Mouse (Mus musculus): Measurements from ENCODE around the gene Slc10a6. TPM values are rescaled to one million over a fixed set of nuclear protein-coding genes. Genes with fewer than 3 reads are reported as not detected.

Gene Slc10a6
- polyA plus RNA-seq, 1 experiment from 2014 or later: not detected

DNA sequence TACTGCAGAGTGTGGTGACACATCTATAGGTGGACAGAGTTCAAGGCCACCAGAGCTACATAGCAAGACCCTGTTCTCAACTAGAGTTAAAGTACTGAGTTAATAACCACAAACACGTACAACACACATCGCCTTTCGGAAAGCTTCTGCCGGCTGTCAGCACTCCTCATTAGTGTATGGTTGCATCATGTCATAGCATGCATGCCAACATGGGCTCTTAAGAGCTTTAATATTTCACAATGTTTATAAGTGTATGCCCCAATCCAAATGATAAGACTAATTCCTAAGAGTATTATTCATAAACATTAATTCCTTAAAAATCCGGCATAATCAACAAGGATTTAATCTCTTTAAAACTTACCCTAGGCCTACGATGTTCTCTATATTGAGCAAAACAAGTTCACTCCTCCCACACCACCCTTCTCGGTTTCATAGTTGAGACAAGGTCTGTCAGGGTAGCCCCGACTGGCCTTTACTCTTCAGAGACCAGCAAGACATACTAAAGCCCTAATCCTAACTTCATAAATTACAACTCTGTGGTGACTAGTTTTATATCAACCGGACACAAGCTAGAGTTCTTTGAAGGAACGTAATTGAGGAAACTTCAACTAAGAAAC is 18.2 kb downstream of the Slc10a6 start:
- 91% methylated on average over 10 of the region's 10 CpGs for whole genome bisulfite sequencing

DNA sequence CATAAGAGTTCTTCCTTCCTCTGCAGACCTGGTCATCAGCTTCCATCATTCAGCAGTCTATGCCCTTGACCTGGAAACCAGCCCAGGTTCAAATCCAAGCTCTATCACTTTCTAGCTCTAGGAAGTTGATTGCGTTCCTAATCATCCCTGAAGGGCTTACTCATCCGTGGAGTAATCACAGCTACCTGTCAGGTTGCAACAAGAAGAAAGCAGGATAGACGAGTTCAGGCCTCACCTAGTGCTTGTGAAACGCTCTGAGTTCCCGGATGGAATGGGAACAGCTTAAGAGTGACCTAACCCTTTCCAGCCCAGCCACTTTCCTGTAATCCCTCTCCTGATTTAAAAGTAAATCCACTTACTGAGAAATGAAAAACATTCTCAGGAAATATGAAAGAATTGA is 19.1 kb downstream of the Slc10a6 start:
- ATAC-seq (ENCODE audit: low FRiP score): no peak
- H3K4me2 ChIP-seq: no peak overlapping the region
- no peaks in the 10 kb centered on the region for H3K27me3 ChIP-seq
- no peaks in the 10 kb centered on the region for H3K36me3 ChIP-seq (replicated peaks)
- H3K27ac ChIP-seq: no peak overlapping the region
- no peak overlapping the region for H3K9ac ChIP-seq
- no peaks in the 10 kb centered on the region for H3K4me1 ChIP-seq
- H3K4me3 ChIP-seq (replicated peaks): no peak overlapping the region
- WGBS: 79% methylated on average over 5 of the region's 5 CpGs
- H3K9me3 ChIP-seq: no peaks in the 10 kb centered on the region

More for the DNA sequence above, 18.2 kb downstream of the Slc10a6 start:
- no peak for ATAC-seq (ENCODE audit: low FRiP score)
- no peak overlapping the region for H3K4me2 ChIP-seq
- no peak overlapping the region for H3K4me3 ChIP-seq (replicated peaks)
- H3K9ac ChIP-seq: no peak overlapping the region
- no peaks in the 10 kb centered on the region for H3K36me3 ChIP-seq (replicated peaks)
- no peaks in the 10 kb centered on the region for H3K4me1 ChIP-seq
- H3K27ac ChIP-seq: no peak overlapping the region
- no peaks in the 10 kb centered on the region for H3K27me3 ChIP-seq
- H3K9me3 ChIP-seq: no peaks in the 10 kb centered on the region

DNA sequence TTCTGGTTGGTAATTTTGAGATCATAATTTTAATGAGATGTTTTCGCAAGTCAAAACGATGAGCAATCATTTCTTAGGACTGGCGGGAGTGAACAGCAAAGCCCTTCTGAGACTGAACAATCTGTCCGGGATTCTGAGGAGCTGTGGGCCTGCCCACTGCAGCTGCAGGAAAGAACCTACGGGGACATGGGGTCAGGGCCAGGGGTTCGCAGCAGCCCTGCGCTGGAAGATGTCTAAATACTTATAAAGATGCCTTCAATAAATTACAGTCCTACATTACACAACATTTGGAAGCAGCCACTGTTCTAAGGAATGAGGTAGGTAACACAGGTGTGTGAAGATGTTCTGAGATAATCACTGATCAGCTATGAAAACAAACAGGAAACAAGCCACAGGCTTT is 23.5 kb downstream of the Slc10a6 start:
- Histone ChIP-seq H3K4me2 (no peak overlapping the region), H3K4me1 (peaks cover 10% of the 10 kb centered on the region), H3K9ac (no peak overlapping the region), H3K36me3 (replicated peaks) (no peaks in the 10 kb centered on the region), H3K27me3 (no peaks in the 10 kb centered on the region), H3K4me3 (replicated peaks) (no peak overlapping the region), H3K27ac (no peak overlapping the region), H3K9me3 (no peaks in the 10 kb centered on the region)
- WGBS: 89% methylated on average over 7 of the region's 7 CpGs
- no peak for ATAC-seq (ENCODE audit: low FRiP score)

DNA sequence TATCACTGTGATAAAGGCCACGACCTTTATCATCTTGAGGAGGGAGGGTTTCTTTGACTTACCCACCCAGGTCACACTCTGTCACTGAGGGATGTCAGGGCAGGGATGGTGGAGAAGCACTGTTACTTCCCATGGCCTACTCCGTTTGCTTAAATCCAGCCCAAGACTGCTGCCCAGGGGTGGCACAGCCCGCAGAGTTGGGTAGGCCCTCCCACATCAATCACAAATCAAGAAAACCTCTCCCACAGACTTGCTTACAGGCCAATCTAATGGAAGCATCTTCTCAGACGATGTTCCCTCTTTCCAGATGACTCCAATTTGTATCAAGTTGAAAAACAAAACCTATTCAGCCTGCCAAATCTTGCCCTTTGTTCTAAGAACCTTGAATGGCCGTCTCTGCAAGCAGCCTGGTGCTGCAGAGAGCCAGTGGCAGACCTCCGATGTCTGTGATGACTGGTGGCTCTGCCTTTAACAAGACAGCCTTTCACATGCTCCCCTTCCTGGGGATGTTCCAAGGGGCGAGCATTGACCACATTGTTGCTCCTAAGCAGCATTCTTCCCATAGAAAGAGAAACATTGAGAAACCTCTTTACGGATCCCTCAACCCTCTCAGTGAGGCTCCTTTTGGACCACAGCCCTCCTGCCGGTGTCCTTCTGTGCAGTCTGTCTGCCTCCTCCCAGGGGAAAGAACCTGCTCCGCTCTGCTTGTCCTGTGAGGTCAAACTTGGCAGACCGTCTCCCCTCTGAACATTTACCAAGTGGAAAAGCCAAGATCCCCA is 25.9 kb downstream of the Slc10a6 start:
- H3K27ac ChIP-seq: no peak overlapping the region

DNA sequence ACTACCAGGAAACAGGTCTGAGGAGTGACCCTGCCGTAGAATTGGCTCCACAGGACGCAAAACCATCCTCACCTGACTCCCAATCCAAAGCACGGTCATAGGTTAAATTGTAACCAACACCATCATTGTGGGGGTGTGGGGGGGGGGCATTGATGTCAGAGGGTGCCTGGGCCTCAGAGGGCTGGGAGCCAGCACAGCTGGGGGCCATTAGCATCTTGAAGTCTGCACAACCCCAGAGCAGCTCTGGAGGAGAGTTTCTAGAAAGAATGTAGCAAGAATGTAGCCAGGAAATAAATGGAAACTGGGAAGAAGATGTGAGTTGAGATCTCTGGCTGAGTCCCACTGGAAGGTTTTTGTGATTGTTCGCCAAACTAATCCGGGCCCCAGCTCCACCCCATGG is 30.3 kb downstream of the Slc10a6 start:
- no peak overlapping the region for H3K9ac ChIP-seq
- peaks cover 13% of the 10 kb centered on the region for H3K4me1 ChIP-seq

More for the DNA sequence above, 25.9 kb downstream of the Slc10a6 start:
- no peaks in the 10 kb centered on the region for H3K27me3 ChIP-seq
- no peak for ATAC-seq (ENCODE audit: low FRiP score)
- H3K9me3 ChIP-seq: no peaks in the 10 kb centered on the region
- no peaks in the 10 kb centered on the region for H3K36me3 ChIP-seq (replicated peaks)
- H3K4me1 ChIP-seq: peaks cover 10% of the 10 kb centered on the region
- 27% methylated on average over 11 of the region's 11 CpGs for WGBS
- H3K4me2 ChIP-seq: no peak overlapping the region; the same call in 1 of the 2 replicates
- no peak overlapping the region for H3K4me3 ChIP-seq (replicated peaks)
- H3K9ac ChIP-seq: no peak overlapping the region

DNA sequence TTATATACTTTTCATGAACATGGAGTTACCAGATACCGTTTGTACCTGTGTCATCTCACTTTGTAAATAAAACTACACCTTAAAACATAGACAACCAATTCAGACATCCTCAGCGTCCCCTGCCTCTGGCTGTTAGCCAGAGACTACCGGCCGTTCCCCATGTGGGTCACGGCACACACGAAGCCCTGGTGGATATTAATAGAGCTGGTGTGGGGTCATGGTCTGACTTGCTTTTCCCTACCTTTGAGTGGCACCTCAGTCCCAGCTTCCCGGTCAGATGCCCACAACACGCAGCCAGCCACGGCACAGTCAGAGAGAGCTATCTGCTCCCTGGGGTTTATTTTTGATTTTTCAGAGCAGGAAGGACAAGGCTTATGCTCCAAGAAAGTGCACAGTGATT is 30.9 kb downstream of the Slc10a6 start:
- H3K4me1 ChIP-seq: peaks cover 9% of the 10 kb centered on the region
- H3K9me3 ChIP-seq: no peaks in the 10 kb centered on the region
- H3K9ac ChIP-seq: no peak overlapping the region
- H3K4me2 ChIP-seq: no peak overlapping the region
- H3K36me3 ChIP-seq (replicated peaks): no peaks in the 10 kb centered on the region
- no peak overlapping the region for H3K27ac ChIP-seq
- 92% methylated on average over 9 of the region's 9 CpGs for WGBS
- H3K27me3 ChIP-seq: no peaks in the 10 kb centered on the region
- no peak overlapping the region for H3K4me3 ChIP-seq (replicated peaks)
- ATAC-seq (ENCODE audit: low FRiP score): no peak

More for the DNA sequence above, 30.3 kb downstream of the Slc10a6 start:
- Histone ChIP-seq H3K9me3 (no peaks in the 10 kb centered on the region), H3K36me3 (replicated peaks) (no peaks in the 10 kb centered on the region), H3K4me3 (replicated peaks) (no peak overlapping the region), H3K4me2 (no peak overlapping the region), H3K27ac (no peak overlapping the region), H3K27me3 (no peaks in the 10 kb centered on the region)
- 88% methylated on average over 5 of the region's 5 CpGs for WGBS
- ATAC-seq (ENCODE audit: low FRiP score): no peak

DNA sequence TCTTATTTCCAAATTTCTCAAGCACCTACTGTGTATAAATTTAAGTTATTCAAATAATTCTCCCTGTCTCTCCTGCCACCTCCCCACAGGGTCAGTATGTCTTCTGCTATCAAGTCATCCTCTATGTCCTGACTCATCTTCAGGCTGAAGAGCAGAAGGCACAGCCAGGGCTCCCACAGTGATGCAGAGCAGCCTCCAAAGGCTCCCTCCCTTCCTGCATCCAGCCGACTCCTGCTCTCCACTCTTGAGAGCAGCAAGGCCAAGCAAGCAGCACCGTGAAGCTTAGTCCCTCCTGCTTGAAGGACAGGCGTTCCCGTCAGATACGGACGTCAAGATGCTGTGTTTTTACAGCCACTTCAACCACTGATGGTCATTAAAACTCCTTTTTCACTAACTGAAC is 31.6 kb downstream of the Slc10a6 start:
- Histone ChIP-seq H3K4me3 (replicated peaks) (no peak overlapping the region), H3K4me1 (peaks cover 4% of the 10 kb centered on the region; the same call in 1 of the 2 replicates), H3K4me2 (no peak overlapping the region), H3K27me3 (no peaks in the 10 kb centered on the region), H3K36me3 (replicated peaks) (no peaks in the 10 kb centered on the region), H3K9me3 (no peaks in the 10 kb centered on the region), H3K9ac (no peak overlapping the region), H3K27ac (no peak overlapping the region)
- WGBS: 74% methylated on average over 6 of the region's 6 CpGs
- ATAC-seq (ENCODE audit: low FRiP score): no peak

DNA sequence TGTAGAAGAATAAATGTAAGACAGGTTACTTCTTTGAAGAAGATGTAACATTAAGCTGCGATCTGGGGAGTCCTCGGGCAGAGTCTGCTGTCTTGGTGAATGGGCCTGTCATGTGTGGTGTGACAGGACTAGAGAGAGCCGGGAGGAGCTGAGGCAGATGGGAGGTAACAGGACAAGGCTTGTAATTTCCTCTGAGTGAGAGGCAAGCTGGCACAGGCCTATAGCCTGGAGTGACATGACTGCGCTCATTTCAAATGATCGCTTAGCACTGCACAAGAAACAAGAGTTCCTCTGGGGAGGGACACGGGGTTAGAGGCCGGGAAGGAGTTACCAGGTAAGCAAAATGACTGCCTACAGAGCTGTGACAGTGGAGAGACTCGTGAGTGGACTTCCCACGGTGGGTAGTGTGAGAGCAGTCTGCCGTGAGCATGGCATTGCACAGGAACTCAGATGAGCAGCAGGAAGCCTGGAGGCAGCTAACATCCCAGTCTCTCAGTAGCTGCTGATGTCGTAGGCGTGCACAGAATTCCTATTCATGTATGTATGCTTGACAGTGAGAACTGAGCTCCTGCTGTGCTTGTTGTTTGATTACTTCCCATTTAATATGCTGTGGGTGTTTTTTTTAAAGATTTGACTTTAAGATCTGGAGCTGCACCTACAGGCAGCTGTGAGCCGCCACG is 32.6 kb downstream of the Slc10a6 start:
- Histone ChIP-seq H3K27me3 (no peaks in the 10 kb centered on the region), H3K4me1 (peaks cover 4% of the 10 kb centered on the region; the same call in 1 of the 2 replicates), H3K4me3 (replicated peaks) (no peak overlapping the region), H3K4me2 (no peak overlapping the region), H3K9ac (no peak overlapping the region), H3K27ac (peak overlapping the region; percentile 53; the same call in 1 of the 2 replicates), H3K9me3 (no peaks in the 10 kb centered on the region), H3K36me3 (replicated peaks) (no peaks in the 10 kb centered on the region)
- ATAC-seq (ENCODE audit: low FRiP score): peak; percentile 64
- WGBS: 73% methylated on average over 14 of the region's 14 CpGs

DNA sequence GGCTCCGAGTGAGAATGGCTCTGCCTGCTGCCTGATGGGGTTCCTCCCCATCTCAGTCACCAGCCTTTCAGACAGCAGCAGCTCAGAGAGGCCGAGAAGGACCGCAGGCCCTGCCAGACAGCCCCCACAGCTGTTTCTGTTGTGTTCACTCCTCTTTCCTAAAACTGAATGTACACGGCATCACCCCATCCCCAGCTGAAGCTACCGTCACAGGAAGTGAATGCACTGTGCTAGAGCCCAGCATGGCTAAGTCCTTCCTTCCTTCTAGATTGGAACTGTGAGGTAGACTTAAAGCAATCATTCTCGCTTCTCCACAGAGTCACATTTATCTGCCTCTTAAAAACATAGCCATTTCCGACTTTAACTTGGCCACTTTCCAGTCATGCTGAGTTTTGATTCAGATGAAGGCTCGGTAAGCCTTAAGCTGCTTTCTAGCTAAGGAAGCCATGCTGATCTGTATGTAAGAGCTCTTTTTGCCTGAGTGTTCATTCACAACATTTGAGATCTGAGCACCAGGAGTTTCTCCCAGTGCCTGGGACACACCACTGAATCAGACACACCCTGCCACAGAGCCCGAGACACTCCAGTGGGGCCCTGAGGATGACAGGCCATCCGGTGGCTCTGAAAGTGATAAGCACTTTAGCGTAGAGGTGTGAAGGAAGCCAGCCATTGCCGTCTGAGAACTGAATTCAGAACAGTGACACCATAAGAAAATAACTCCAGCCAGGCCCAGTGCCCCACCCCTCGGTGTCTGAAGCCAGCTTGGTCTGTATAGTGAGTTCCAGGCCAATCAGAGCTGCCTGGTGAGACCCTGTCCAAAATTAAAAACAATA is 33.6 kb downstream of the Slc10a6 start:
- Histone ChIP-seq H3K27me3 (no peaks in the 10 kb centered on the region), H3K27ac (peak overlapping the region; percentile 53; the same call in 1 of the 2 replicates), H3K4me2 (no peak overlapping the region), H3K9ac (no peak overlapping the region), H3K4me1 (peaks cover 4% of the 10 kb centered on the region; the same call in 1 of the 2 replicates), H3K4me3 (replicated peaks) (no peak overlapping the region), H3K36me3 (replicated peaks) (no peaks in the 10 kb centered on the region; the same call in 1 of the 2 replicates), H3K9me3 (no peaks in the 10 kb centered on the region)
- 81% methylated on average over 13 of the region's 13 CpGs for WGBS
- no peak for ATAC-seq (ENCODE audit: low FRiP score)

DNA sequence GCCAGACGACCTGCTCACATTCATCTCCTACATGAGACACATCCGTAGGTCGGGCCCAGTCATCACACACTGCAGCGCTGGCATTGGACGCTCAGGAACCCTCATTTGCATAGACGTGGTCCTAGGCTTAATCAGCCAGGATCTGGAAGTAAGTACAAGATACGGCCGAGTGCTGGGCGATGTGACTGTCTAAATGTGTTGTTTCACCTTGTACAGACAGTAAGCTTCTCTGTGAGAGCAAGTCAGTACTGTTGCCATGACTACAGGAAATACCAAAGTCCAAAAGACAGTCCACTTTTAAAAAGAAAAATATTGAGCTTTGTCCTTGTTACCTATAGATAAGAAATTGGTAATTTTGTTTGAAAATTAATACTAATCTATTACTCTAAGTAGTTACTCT is 35.6 kb downstream of the Slc10a6 start:
- peaks cover 4% of the 10 kb centered on the region; the same call in 1 of the 2 replicates for H3K4me1 ChIP-seq
- no peak overlapping the region for H3K9ac ChIP-seq
- WGBS: 88% methylated on average over 9 of the region's 9 CpGs
- H3K4me3 ChIP-seq (replicated peaks): no peak overlapping the region
- no peak overlapping the region for H3K27ac ChIP-seq
- peaks cover 5% of the 10 kb centered on the region for H3K36me3 ChIP-seq (replicated peaks)
- H3K27me3 ChIP-seq: no peaks in the 10 kb centered on the region
- no peak overlapping the region for H3K4me2 ChIP-seq
- ATAC-seq (ENCODE audit: low FRiP score): no peak
- no peaks in the 10 kb centered on the region for H3K9me3 ChIP-seq

DNA sequence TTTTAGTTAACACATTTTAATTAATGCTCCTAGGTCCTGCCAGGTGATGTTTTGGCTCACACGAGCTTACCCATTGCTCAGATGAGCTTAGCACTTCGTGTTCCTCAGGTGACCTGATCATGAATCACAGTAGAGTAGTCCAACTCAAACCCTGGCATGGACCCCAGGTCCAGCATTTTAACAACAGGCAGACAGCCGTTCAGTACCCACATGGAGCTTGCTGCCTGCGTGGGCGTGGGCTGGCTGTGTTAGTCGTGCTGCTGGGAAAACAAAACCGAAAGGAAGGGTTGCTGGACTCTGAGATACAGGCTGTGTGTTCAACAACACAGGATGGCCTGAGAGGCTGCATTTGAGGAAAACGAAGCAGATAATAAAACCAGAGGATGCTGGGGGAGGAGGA is 36.5 kb downstream of the Slc10a6 start:
- no peak overlapping the region for H3K27ac ChIP-seq
- H3K4me1 ChIP-seq: peaks cover 4% of the 10 kb centered on the region; the same call in 1 of the 2 replicates
- H3K9me3 ChIP-seq: no peaks in the 10 kb centered on the region
- 86% methylated on average over 8 of the region's 8 CpGs for WGBS
- no peak for ATAC-seq (ENCODE audit: low FRiP score)
- no peak overlapping the region for H3K4me3 ChIP-seq (replicated peaks)
- H3K36me3 ChIP-seq (replicated peaks): peaks cover 5% of the 10 kb centered on the region
- H3K4me2 ChIP-seq: no peak overlapping the region
- no peaks in the 10 kb centered on the region for H3K27me3 ChIP-seq
- H3K9ac ChIP-seq: no peak overlapping the region

DNA sequence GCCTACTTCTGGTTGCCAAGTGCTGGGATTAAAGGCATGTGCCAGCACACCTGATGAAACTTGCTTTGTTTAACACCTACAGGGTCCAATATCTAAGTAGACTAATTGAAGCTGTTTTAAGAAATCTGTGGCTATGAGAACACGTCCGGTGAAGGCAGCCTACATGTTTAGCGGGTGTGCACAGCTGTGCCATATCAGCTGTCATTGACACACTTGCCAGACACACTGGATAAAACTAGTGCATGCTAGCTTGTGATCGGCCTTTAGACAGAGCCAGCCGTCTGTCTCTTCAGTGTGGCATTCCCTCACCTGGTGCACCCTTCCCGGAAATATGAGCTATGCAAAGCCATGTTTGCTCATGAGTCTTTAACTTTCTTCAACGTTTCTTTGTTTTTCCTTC is 37.4 kb downstream of the Slc10a6 start:
- H3K27me3 ChIP-seq: no peaks in the 10 kb centered on the region
- H3K4me2 ChIP-seq: no peak overlapping the region
- peaks cover 4% of the 10 kb centered on the region; the same call in 1 of the 2 replicates for H3K4me1 ChIP-seq
- ATAC-seq (ENCODE audit: low FRiP score): no peak
- H3K27ac ChIP-seq: no peak overlapping the region
- WGBS: 90% methylated on average over 7 of the region's 7 CpGs
- H3K9ac ChIP-seq: no peak overlapping the region
- no peak overlapping the region for H3K4me3 ChIP-seq (replicated peaks)
- peaks cover 7% of the 10 kb centered on the region for H3K36me3 ChIP-seq (replicated peaks)
- no peaks in the 10 kb centered on the region for H3K9me3 ChIP-seq

Data from forebrain, embryonic 12.5 days (tissue).